Mouse (Mus musculus) lung, postnatal 0 days (tissue): ENCODE measurements around the gene Abhd2. TPM values are rescaled to one million over a fixed set of nuclear protein-coding genes. Genes with fewer than 3 reads are reported as not detected.
A peak's percentile ranks its signal among the peaks of the same experiment; 100 is the strongest.

Experiments
- ATAC-seq: fragments of 200-750 bp; cut with Nextera tagmentation; 2 replicates; pipeline ENCODE4 v1.8.0; 2017; ENCODE audit warnings: moderate library complexity
- DNase-seq: peaks from one replicate; pipeline ENCODE4 v3.0.0-alpha.2; 2016; ENCODE audit warnings: low spot score
- H3K27ac ChIP-seq: fragments of 300-500 bp; sonication (generic); 2 replicates; pipeline ENCODE4 v1.5.1; 2014; ENCODE audit warnings: antibody characterized with exemption, mild to moderate bottlenecking, low read length, mixed read lengths
- H3K27me3 ChIP-seq: fragments of 300-500 bp; sonication (generic); replicated peaks from 2 replicates; pipeline ENCODE4 v1.6.1; 2014; ENCODE audit warnings: low read length, mixed read lengths; ENCODE audit not compliant: insufficient read depth
- H3K36me3 ChIP-seq: fragments of 300-500 bp; sonication (generic); 2 replicates; pipeline ENCODE4 v1.6.1; 2014; ENCODE audit warnings: low read length, mixed read lengths; ENCODE audit not compliant: insufficient read depth
- H3K4me1 ChIP-seq: fragments of 300-500 bp; sonication (generic); 2 replicates; pipeline ENCODE4 v1.6.1; 2014; ENCODE audit warnings: antibody characterized with exemption, low read depth, low read length, mixed read lengths; ENCODE audit not compliant: insufficient read depth
- H3K4me2 ChIP-seq: fragments of 300-500 bp; sonication (generic); replicated peaks from 2 replicates; pipeline ENCODE4 v1.6.1; 2014; ENCODE audit warnings: low read depth, mild to moderate bottlenecking, low read length, moderate library complexity, mixed read lengths
- H3K4me3 ChIP-seq: fragments of 300-500 bp; sonication (generic); 2 replicates; pipeline ENCODE4 v1.5.1; 2014; ENCODE audit warnings: low read depth, low read length
- H3K9ac ChIP-seq: fragments of 300-500 bp; sonication (generic); replicated peaks from 2 replicates; pipeline ENCODE4 v1.6.1; 2014; ENCODE audit warnings: low read depth, mild to moderate bottlenecking
- H3K9me3 ChIP-seq: fragments of 300-500 bp; sonication (generic); 2 replicates; pipeline ENCODE4 v1.6.1; 2016; ENCODE audit warnings: low read length, mixed read lengths
- CTCF ChIP-seq: IDR thresholded peaks from 2 replicates; pipeline ENCODE4 v1.5.1; 2016; ENCODE audit warnings: antibody characterized with exemption, mild to moderate bottlenecking
- EP300 ChIP-seq: IDR thresholded peaks from 2 replicates; pipeline ENCODE4 v1.6.1; 2016; ENCODE audit warnings: antibody characterized with exemption, mild to moderate bottlenecking, control low read depth
- WGBS: fragments of 180-500 bp; shearing (Covaris S2); extraction: QIAGEN DNeasy Blood & Tissue Kit; methylation state at CpG from one replicate; pipeline ENCODE4 v1.1.7; 2014; 5-methylcytosine and 5-hydroxymethylcytosine counted together
- polyA plus RNA-seq: library from polyadenylated mRNA; unstranded; fragments of >200 nt; fragmentation: Nextera tagmentation; extraction: Ambion mirVana; gene quantifications from 2 replicates; pipeline ENCODE4 v1.2.1, GENCODE M21; 2015

The Abhd2 gene
- polyA plus RNA-seq, 1 experiment from 2014 or later: 25.2 TPM

GRCm38 (mm10) chr7:79318110-79318801 is 45.3 kb downstream of the Abhd2 start:
- Histone ChIP-seq H3K4me2 (no peak overlapping the region), H3K9me3 (no peaks in the 10 kb centered on the region), H3K27ac (peak overlapping the region; percentile 39), H3K4me3 (no peak overlapping the region), H3K27me3 (no peaks in the 10 kb centered on the region), H3K9ac (no peak overlapping the region), H3K4me1 (peaks cover 19% of the 10 kb centered on the region), H3K36me3 (no peaks in the 10 kb centered on the region)
- TF ChIP-seq EP300: no peak
- no peak for TF ChIP-seq CTCF
- ATAC-seq (peak; percentile 14; the same call in 1 of the 2 replicates), DNase-seq (no peak)
- 49% methylated on average over 13 of the region's 13 CpGs for WGBS

GRCm38 (mm10) chr7:79323855-79324254 is 50.9 kb downstream of the Abhd2 start:
- no peak for TF ChIP-seq EP300
- TF ChIP-seq CTCF: no peak
- Histone ChIP-seq H3K4me1 (no peaks in the 10 kb centered on the region), H3K4me3 (no peak overlapping the region), H3K4me2 (no peak overlapping the region), H3K27me3 (no peaks in the 10 kb centered on the region), H3K9ac (no peak overlapping the region), H3K9me3 (no peaks in the 10 kb centered on the region), H3K27ac (no peak overlapping the region), H3K36me3 (peaks cover 28% of the 10 kb centered on the region; the same call in 1 of the 2 replicates)
- WGBS: 70% methylated on average over 8 of the region's 8 CpGs
- ATAC-seq (no peak), DNase-seq (no peak)

- ATAC-seq: no peak
- no peaks in the 10 kb centered on the region for H3K9me3 ChIP-seq
- H3K4me1 ChIP-seq: no peaks in the 10 kb centered on the region
- no peak overlapping the region for H3K4me3 ChIP-seq
- peaks cover 42% of the 10 kb centered on the region for H3K36me3 ChIP-seq
- no peak for DNase-seq
- no peak overlapping the region for H3K4me2 ChIP-seq
- H3K27me3 ChIP-seq: no peaks in the 10 kb centered on the region
- no peak overlapping the region for H3K9ac ChIP-seq
- 90% methylated on average over 5 of the region's 5 CpGs for WGBS
- H3K27ac ChIP-seq: no peak overlapping the region
- TF ChIP-seq CTCF: no peak
- TF ChIP-seq EP300: no peak
Observed at GRCm38 (mm10) chr7:79328769-79329168, 55.8 kb downstream of the Abhd2 start.

DNA sequence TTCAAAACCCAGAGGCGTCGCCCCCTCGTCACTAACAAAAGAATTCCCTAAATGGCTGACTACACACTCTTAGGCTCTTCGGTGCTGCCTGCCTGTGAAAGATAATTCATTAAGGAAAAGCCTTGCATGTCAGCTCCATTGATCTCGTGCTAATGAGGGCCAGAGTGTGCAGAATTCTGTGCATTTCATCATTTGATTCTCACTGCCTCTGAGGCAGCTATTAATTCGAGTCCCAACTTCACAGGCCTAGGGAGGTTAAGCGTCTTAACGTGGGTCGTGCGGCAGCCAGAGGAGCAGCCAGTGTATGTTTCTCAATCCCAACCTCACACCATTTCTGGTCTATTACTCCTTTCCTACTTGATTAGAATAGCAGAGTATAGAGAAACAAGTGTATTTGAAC is 58.2 kb downstream of the Abhd2 start:
- DNase-seq: no peak
- 83% methylated on average over 10 of the region's 10 CpGs for WGBS

DNA sequence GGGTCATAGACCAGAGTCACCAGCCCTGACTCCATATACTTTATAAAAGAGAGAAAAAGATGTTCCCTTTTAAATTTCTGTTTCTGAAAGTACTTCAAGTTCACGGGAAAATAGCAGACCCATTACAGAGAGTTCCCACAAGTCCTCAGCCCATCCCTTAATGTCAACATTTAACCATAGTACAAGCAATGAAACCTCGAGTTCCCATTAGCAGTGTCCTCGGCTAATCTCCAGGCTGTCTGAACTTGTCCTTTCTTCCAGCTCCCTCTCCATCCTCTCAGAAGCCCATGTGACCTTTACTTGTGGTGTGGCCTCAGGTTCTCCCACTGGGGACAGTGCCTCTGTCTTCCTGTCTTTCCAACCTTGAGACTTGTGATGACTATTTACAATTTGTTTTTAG is 60.4 kb downstream of the Abhd2 start:
- no peak for TF ChIP-seq CTCF
- peak; percentile 75; the same call in 1 of the 2 replicates for TF ChIP-seq EP300

More for the DNA sequence above, 58.2 kb downstream of the Abhd2 start:
- Histone ChIP-seq H3K4me1 (no peaks in the 10 kb centered on the region), H3K4me2 (no peak overlapping the region), H3K9ac (no peak overlapping the region), H3K36me3 (peaks cover 23% of the 10 kb centered on the region), H3K27ac (no peak overlapping the region), H3K9me3 (no peaks in the 10 kb centered on the region), H3K27me3 (no peaks in the 10 kb centered on the region), H3K4me3 (no peak overlapping the region)
- TF ChIP-seq CTCF (no peak), EP300 (no peak)
- no peak for ATAC-seq

DNA sequence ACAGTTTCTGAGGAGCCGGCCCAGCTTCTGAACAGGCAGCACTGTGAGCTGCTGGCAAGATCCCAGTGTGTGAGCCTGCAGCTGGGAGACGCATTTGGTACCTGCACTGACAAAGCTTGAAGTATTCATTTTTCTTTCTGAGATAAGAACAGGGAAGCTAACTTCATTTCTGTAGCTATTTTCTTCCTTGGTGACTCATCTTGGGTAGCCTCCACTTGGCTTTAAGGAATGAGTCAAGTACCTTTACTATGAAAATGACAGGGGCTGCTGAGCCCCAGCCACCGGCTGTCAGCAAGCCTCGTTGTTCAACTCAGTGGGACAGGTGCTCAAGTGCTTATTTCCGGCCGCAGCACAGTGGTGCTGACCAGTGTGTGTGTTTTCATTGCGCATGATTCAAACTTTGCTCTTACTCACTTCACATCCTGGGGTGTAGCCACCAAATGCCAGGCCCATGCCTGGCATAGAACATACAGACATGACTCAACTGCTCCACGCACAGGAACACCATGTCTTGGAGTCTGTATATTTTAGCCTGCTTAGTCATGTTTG is 63.4 kb downstream of the Abhd2 start:
- Histone ChIP-seq H3K27me3 (no peaks in the 10 kb centered on the region), H3K9ac (no peak overlapping the region), H3K4me2 (no peak overlapping the region), H3K4me3 (no peak overlapping the region), H3K27ac (peak overlapping the region; percentile 26; the same call in 1 of the 2 replicates), H3K4me1 (no peaks in the 10 kb centered on the region), H3K36me3 (no peaks in the 10 kb centered on the region), H3K9me3 (no peaks in the 10 kb centered on the region)
- peak; percentile 92 for ATAC-seq
- peak; percentile 67 for DNase-seq
- TF ChIP-seq CTCF (no peak), EP300 (peak; percentile 97)
- WGBS: 58% methylated on average over 8 of the region's 8 CpGs

More for the DNA sequence above, 60.4 kb downstream of the Abhd2 start:
- DNase-seq (peak; percentile 39), ATAC-seq (peak; percentile 50)
- Histone ChIP-seq H3K4me2 (no peak overlapping the region), H3K9me3 (no peaks in the 10 kb centered on the region), H3K36me3 (peaks cover 15% of the 10 kb centered on the region), H3K9ac (no peak overlapping the region), H3K27ac (no peak overlapping the region), H3K27me3 (no peaks in the 10 kb centered on the region), H3K4me1 (no peaks in the 10 kb centered on the region), H3K4me3 (no peak overlapping the region)
- 37% methylated on average over 3 of the region's 3 CpGs for WGBS
